Mouse (Mus musculus) MEL (cell line): ENCODE data around the gene Traf2. TPM values are rescaled to one million over a fixed set of nuclear protein-coding genes. Genes with fewer than 3 reads are reported as not detected.

Experiments
- DNase-seq: peaks from one replicate; pipeline ENCODE4 v3.0.0; 2011; ENCODE audit warnings: low read depth, low spot score
- H3K27ac ChIP-seq: 2 replicates; pipeline ENCODE4 v1.5.1; 2012; ENCODE audit warnings: low read depth, mild to moderate bottlenecking, control low read depth, low read length, moderate library complexity; ENCODE audit not compliant: control insufficient read depth
- H3K27me3 ChIP-seq, 2 experiments: fragments of 150-350 bp in 1 of 2; sonication (generic) in 1 of 2; 2 replicates each; pipeline ENCODE4 v1.6.1; 2012; ENCODE audit warnings: low read length in 2 of 2, mild to moderate bottlenecking in 2 of 2, improper control_type of control experiment in 1 of 2, moderate library complexity in 1 of 2; ENCODE audit not compliant: insufficient read depth in 2 of 2, control insufficient read depth in 1 of 2
- H3K36me3 ChIP-seq, 2 experiments: 2 replicates each; pipeline ENCODE4 v1.6.1; 2012 to 2014; ENCODE audit warnings: low read length in 2 of 2, improper control_type of control experiment in 1 of 2, inconsistent platforms in 1 of 2, mild to moderate bottlenecking in 1 of 2; ENCODE audit not compliant: insufficient read depth in 2 of 2, control insufficient read depth in 1 of 2
- H3K4me1 ChIP-seq, 2 experiments: fragments of 150-350 bp in 1 of 2; sonication (generic) in 1 of 2; 2 replicates each; pipeline ENCODE4 v1.6.1; 2012; ENCODE audit warnings: low read length in 2 of 2, improper control_type of control experiment in 1 of 2, mild to moderate bottlenecking in 1 of 2; ENCODE audit not compliant: insufficient read depth in 2 of 2, control insufficient read depth in 1 of 2
- H3K4me3 ChIP-seq, 2 experiments: fragments of 150-350 bp in 1 of 2; sonication (generic) in 1 of 2; 2 replicates each; pipeline ENCODE4 v1.5.1; 2012; ENCODE audit warnings: low read depth in 2 of 2, low read length in 2 of 2, mild to moderate bottlenecking in 2 of 2, moderate library complexity in 2 of 2, control low read depth in 1 of 2, improper control_type of control experiment in 1 of 2; ENCODE audit not compliant: control insufficient read depth in 1 of 2, insufficient read depth in 1 of 2
- H3K79me2 ChIP-seq: 2 replicates; pipeline ENCODE4 v1.6.1; 2012; ENCODE audit warnings: mild to moderate bottlenecking, low read length, moderate library complexity; ENCODE audit not compliant: control insufficient read depth, poor library complexity, insufficient read depth
- H3K9ac ChIP-seq: 2 replicates; pipeline ENCODE4 v1.6.1; 2012; ENCODE audit warnings: low read depth, mild to moderate bottlenecking, control low read depth, low read length, moderate library complexity; ENCODE audit not compliant: control insufficient read depth, poor library complexity, severe bottlenecking
- H3K9me3 ChIP-seq: fragments of 150-350 bp; sonication (generic); replicated peaks from 2 replicates; pipeline ENCODE4 v1.6.1; 2012; ENCODE audit warnings: mild to moderate bottlenecking, low read length, improper control_type of control experiment, moderate library complexity; ENCODE audit not compliant: insufficient read depth
- CHD2 ChIP-seq: IDR thresholded peaks from 2 replicates; pipeline ENCODE4 v1.6.1; 2011; ENCODE audit warnings: low read length, improper control_type of control experiment
- CTCF ChIP-seq, 3 experiments: IDR thresholded peaks in 2 of 3; conservative IDR thresholded peaks in 1 of 3; 2 replicates each; pipeline ENCODE4 v1.5.1; 2011 to 2012; ENCODE audit warnings: low read length in 3 of 3, low read depth in 2 of 3, mild to moderate bottlenecking in 2 of 3, improper control_type of control experiment in 1 of 3, inconsistent platforms in 1 of 3, mixed read lengths in 1 of 3, moderate library complexity in 1 of 3; ENCODE audit not compliant: control insufficient read depth in 1 of 3, insufficient read depth in 1 of 3, poor library complexity in 1 of 3, severe bottlenecking in 1 of 3
- ETS1 ChIP-seq: IDR thresholded peaks from 2 replicates; pipeline ENCODE4 v1.6.1; 2012; ENCODE audit warnings: low read depth, mild to moderate bottlenecking, inconsistent platforms, low read length, improper control_type of control experiment, moderate library complexity
- GABPA ChIP-seq: IDR thresholded peaks from 2 replicates; pipeline ENCODE4 v1.6.1; 2012; ENCODE audit warnings: low read depth, mild to moderate bottlenecking, inconsistent platforms, low read length, improper control_type of control experiment, moderate library complexity
- GATA1 ChIP-seq: IDR thresholded peaks from 2 replicates; pipeline ENCODE4 v1.6.1; 2011; ENCODE audit warnings: low read depth, low read length, improper control_type of control experiment
- HCFC1 ChIP-seq: IDR thresholded peaks from 2 replicates; pipeline ENCODE4 v1.6.1; 2012; ENCODE audit warnings: low read depth, mild to moderate bottlenecking, inconsistent platforms, low read length, improper control_type of control experiment, moderate library complexity
- KAT2A ChIP-seq: conservative IDR thresholded peaks from 2 replicates; pipeline ENCODE4 v1.6.1; 2012; ENCODE audit warnings: low read depth, low read length, improper control_type of control experiment, inconsistent platforms
- MAX ChIP-seq: IDR thresholded peaks from 2 replicates; pipeline ENCODE4 v1.6.1; 2011; ENCODE audit warnings: low read length, improper control_type of control experiment
- MAZ ChIP-seq: IDR thresholded peaks from 2 replicates; pipeline ENCODE4 v1.6.1; 2012; ENCODE audit warnings: low read depth, mild to moderate bottlenecking, inconsistent platforms, low read length, improper control_type of control experiment
- MXI1 ChIP-seq: IDR thresholded peaks from 2 replicates; pipeline ENCODE4 v1.6.1; 2011; ENCODE audit warnings: mild to moderate bottlenecking, low read depth, low read length, improper control_type of control experiment
- NELFE ChIP-seq: IDR thresholded peaks from 2 replicates; pipeline ENCODE4 v1.6.1; 2011; ENCODE audit warnings: low read depth, low read length, improper control_type of control experiment
- NRF1 ChIP-seq: IDR thresholded peaks from 2 replicates; pipeline ENCODE4 v1.6.1; 2014; ENCODE audit warnings: low read depth, mild to moderate bottlenecking, inconsistent platforms, low read length, improper control_type of control experiment, moderate library complexity; ENCODE audit not compliant: poor library complexity, insufficient read depth, severe bottlenecking
- POLR2A ChIP-seq, 2 experiments: IDR thresholded peaks; 2 replicates each; pipeline ENCODE4 v1.6.1; 2011 to 2012; ENCODE audit warnings: low read length in 2 of 2, mild to moderate bottlenecking in 2 of 2, control low read depth in 1 of 2, improper control_type of control experiment in 1 of 2, low read depth in 1 of 2, moderate library complexity in 1 of 2; ENCODE audit not compliant: control insufficient read depth in 1 of 2, insufficient read depth in 1 of 2, poor library complexity in 1 of 2
- RAD21 ChIP-seq: IDR thresholded peaks from 2 replicates; pipeline ENCODE4 v1.6.1; 2011; ENCODE audit warnings: mild to moderate bottlenecking, low read depth, low read length, improper control_type of control experiment
- SMC3 ChIP-seq: IDR thresholded peaks from 2 replicates; pipeline ENCODE4 v1.6.1; 2011; ENCODE audit warnings: low read depth, low read length, improper control_type of control experiment
- TBP ChIP-seq: IDR thresholded peaks from 2 replicates; pipeline ENCODE4 v1.8.0; 2011; ENCODE audit warnings: low read depth, low read length, improper control_type of control experiment
- TCF12 ChIP-seq: IDR thresholded peaks from 2 replicates; pipeline ENCODE4 v1.6.1; 2014; ENCODE audit warnings: low read depth, mild to moderate bottlenecking, inconsistent platforms, low read length, improper control_type of control experiment, moderate library complexity
- UBTF ChIP-seq: IDR thresholded peaks from 2 replicates; pipeline ENCODE4 v1.6.1; 2012; ENCODE audit warnings: low read depth, mild to moderate bottlenecking, inconsistent platforms, low read length, improper control_type of control experiment, moderate library complexity, borderline replicate concordance; ENCODE audit not compliant: insufficient read depth
- ZKSCAN1 ChIP-seq: IDR thresholded peaks from 2 replicates; pipeline ENCODE4 v1.6.1; 2012; ENCODE audit warnings: low read depth, mild to moderate bottlenecking, inconsistent platforms, low read length, improper control_type of control experiment, moderate library complexity
- ZMIZ1 ChIP-seq: IDR thresholded peaks from 2 replicates; pipeline ENCODE4 v1.6.1; 2012; ENCODE audit warnings: low read depth, mild to moderate bottlenecking, inconsistent platforms, low read length, improper control_type of control experiment, moderate library complexity
- ZNF384 ChIP-seq: IDR thresholded peaks from 2 replicates; pipeline ENCODE4 v1.6.1; 2012; ENCODE audit warnings: low read depth, mild to moderate bottlenecking, inconsistent platforms, low read length, improper control_type of control experiment
- polyA plus RNA-seq, 2 experiments: library from polyadenylated mRNA; stranded (reverse) in 1 of 2; unstranded in 1 of 2; fragments of >175 nt in 1 of 2; fragments of >200 nt in 1 of 2; gene quantifications; 2 replicates each; pipeline versions ENCODE4 v1.2.1 to v1.2.4; 2012; ENCODE audit warnings: low replicate concordance in 2 of 2, low read depth in 1 of 2; ENCODE audit not compliant: insufficient read length in 2 of 2, insufficient read depth in 1 of 2, missing spikeins in 1 of 2
- total RNA-seq: library from RNA; depleted of rRNA; stranded (reverse); fragments of 300-350 nt; gene quantifications from 2 replicates; pipeline ENCODE4 v1.2.3, GENCODE M21; 2012

Traf2 gene
- total and polyA plus RNA-seq, 3 experiments = 19.9 to 28.3 TPM; not detected in 1

- no peak overlapping the region; a peak in 2 of 4 replicates for H3K4me3 ChIP-seq
- no peaks in the 10 kb centered on the region for H3K27me3 ChIP-seq
- peaks cover 0 to 10% of the 10 kb centered on the region in 2 experiments; a peak in 2 of 4 replicates for H3K4me1 ChIP-seq
- no peak for DNase-seq
- TF ChIP-seq POLR2A (IDR thresholded peaks at IDR 0.05; ENCODE audit: control insufficient read depth in 1 of 2, insufficient read depth in 1 of 2, low read depth in 1 of 2, low read length in 2 of 2, poor library complexity in 1 of 2) = no peak
- no peak for TF ChIP-seq UBTF
- TF ChIP-seq ZNF384 = no peak
- no peak for TF ChIP-seq TCF12
- H3K9ac ChIP-seq = peak overlapping the region; percentile 73
- H3K9me3 ChIP-seq = no peaks in the 10 kb centered on the region
- peaks cover 0 to 4% of the 10 kb centered on the region in 2 experiments; a peak in 1 of 4 replicates for H3K36me3 ChIP-seq
- H3K79me2 ChIP-seq = peaks cover 7% of the 10 kb centered on the region
- H3K27ac ChIP-seq = no peak overlapping the region
Measured at GRCm38 (mm10) chr2:25576028-25576850, 29.5 kb upstream of the Traf2 start.

- no peak for TF ChIP-seq KAT2A
- no peak for TF ChIP-seq POLR2A (IDR thresholded peaks at IDR 0.05; ENCODE audit: control insufficient read depth in 1 of 2, insufficient read depth in 1 of 2, low read depth in 1 of 2, low read length in 2 of 2, poor library complexity in 1 of 2)
- no peak for TF ChIP-seq SMC3
- TF ChIP-seq ZKSCAN1 = no peak
- no peak for TF ChIP-seq NELFE
- TF ChIP-seq TBP = 0 out of 2 replicates have a peak, but pooled peaks have one; percentile 18
- TF ChIP-seq NRF1 = peak; percentile 10; the same call in 1 of the 2 replicates
- no peak for TF ChIP-seq ETS1
- no peak for TF ChIP-seq GABPA
- no peak for TF ChIP-seq RAD21
- TF ChIP-seq TCF12 = no peak
- no peak for TF ChIP-seq GATA1
- peak; percentile 17; the same call in 1 of the 2 replicates for TF ChIP-seq MAZ
- no peak for TF ChIP-seq ZMIZ1
- no peak for TF ChIP-seq ZNF384
- no peak for TF ChIP-seq CHD2
- peak; percentile 70 for TF ChIP-seq MAX
- no peak for TF ChIP-seq CTCF (IDR thresholded peaks at IDR 0.05 in 2 of 3, conservative IDR thresholded peaks at IDR 0.05 in 1 of 3; ENCODE audit: control insufficient read depth in 1 of 3, insufficient read depth in 1 of 3, low read depth in 2 of 3, low read length in 3 of 3, poor library complexity in 1 of 3, severe bottlenecking in 1 of 3)
- peak; percentile 15; the same call in 1 of the 2 replicates for TF ChIP-seq MXI1
- no peak for TF ChIP-seq HCFC1
- TF ChIP-seq, all 39 proteins: peak for 5
- H3K9ac ChIP-seq = peak overlapping the region; percentile 73
- DNase-seq = peak; percentile 69
- peaks cover 0 to 10% of the 10 kb centered on the region in 2 experiments; a peak in 1 of 4 replicates for H3K4me1 ChIP-seq
- H3K79me2 ChIP-seq = peaks cover 7% of the 10 kb centered on the region
- peaks cover 0 to 4% of the 10 kb centered on the region in 2 experiments; a peak in 1 of 4 replicates for H3K36me3 ChIP-seq
- H3K27me3 ChIP-seq = no peaks in the 10 kb centered on the region
- peak overlapping the region; percentile 60 to 70 for H3K4me3 ChIP-seq
- H3K27ac ChIP-seq = peak overlapping the region; percentile 70
- no peaks in the 10 kb centered on the region for H3K9me3 ChIP-seq
Measured at GRCm38 (mm10) chr2:25575432-25576027, 28.8 kb upstream of the Traf2 start.
